Mouse (Mus musculus) cortical plate, adult 2 months (tissue): ENCODE results near the gene A630076J17Rik.

Experiments
- CTCF ChIP-seq: fragments of 200-500 bp; IDR thresholded peaks from 2 replicates; pipeline ENCODE4 v1.5.1; 2011; ENCODE audit warnings: mild to moderate bottlenecking, control low read depth, low read length; ENCODE audit not compliant: insufficient read depth; ENCODE audit errors: extremely low read depth
- POLR2A ChIP-seq: fragments of 200-500 bp; IDR thresholded peaks from 2 replicates; pipeline ENCODE4 v1.6.1; 2011; ENCODE audit warnings: mild to moderate bottlenecking, low read length, control low read depth; ENCODE audit not compliant: insufficient read depth; ENCODE audit errors: extremely low read depth

- TF ChIP-seq POLR2A: no peak
- TF ChIP-seq CTCF: no peak
These were observed 13.3 kb upstream of the A630076J17Rik start for GRCm38 (mm10) chr3:107217101-107217480.
